Mouse (Mus musculus) cerebral cortex, adult 2 months (tissue): ENCODE data around the gene Vezt.

Source experiments
- WGBS: fragments of 180-500 bp; shearing (Covaris S2); methylation state at CpG from one replicate; pipeline ENCODE4 v1.1.7; 2018; 5-methylcytosine and 5-hydroxymethylcytosine counted together

Gene Vezt

GRCm38 (mm10) chr10:93950991-93951390, 84.6 kb downstream of the Vezt start:
- WGBS, result 90% methylated on average over 3 of the region's 3 CpGs

GRCm38 (mm10) chr10:93949921-93950320, 85.7 kb downstream of the Vezt start:
- whole genome bisulfite sequencing, result 79% methylated on average over 2 of the region's 2 CpGs

- 74% methylated on average over 9 of the region's 9 CpGs for WGBS
Measured at GRCm38 (mm10) chr10:93945843-93946499, 89.6 kb downstream of the Vezt start.

- 24% methylated on average over 4 of the region's 4 CpGs for WGBS
Measured at GRCm38 (mm10) chr10:93945364-93945763, 90.3 kb downstream of the Vezt start.

GRCm38 (mm10) chr10:93944241-93944640, 91.4 kb downstream of the Vezt start:
- WGBS, result 54% methylated on average over 5 of the region's 5 CpGs

- 89% methylated on average over 5 of the region's 5 CpGs for WGBS
Measured at GRCm38 (mm10) chr10:93940279-93940678, 95.3 kb downstream of the Vezt start.

- WGBS, result 84% methylated on average over 8 of the region's 8 CpGs
Measured at GRCm38 (mm10) chr10:93939676-93940075, 95.9 kb downstream of the Vezt start.

- WGBS, result 61% methylated on average over 20 of the region's 20 CpGs
Measured at GRCm38 (mm10) chr10:93938844-93939271, 96.8 kb downstream of the Vezt start.

GRCm38 (mm10) chr10:93933980-93934379, 101.6 kb downstream of the Vezt start:
- WGBS, result 42% methylated on average over 9 of the region's 9 CpGs

- 75% methylated on average over 5 of the region's 5 CpGs for WGBS
Measured at GRCm38 (mm10) chr10:93932861-93933260, 102.8 kb downstream of the Vezt start.

- 64% methylated on average over 5 of the region's 5 CpGs for WGBS
Measured at GRCm38 (mm10) chr10:93932020-93932419, 103.6 kb downstream of the Vezt start.

GRCm38 (mm10) chr10:93931431-93931830, 104.2 kb downstream of the Vezt start:
- 71% methylated on average over 9 of the region's 9 CpGs for WGBS

- WGBS, result 66% methylated on average over 4 of the region's 4 CpGs
Measured at GRCm38 (mm10) chr10:93930236-93930824, 105.3 kb downstream of the Vezt start.

GRCm38 (mm10) chr10:93924666-93925065, 111.0 kb downstream of the Vezt start:
- 77% methylated on average over 5 of the region's 5 CpGs for WGBS

GRCm38 (mm10) chr10:93921160-93921559, 114.5 kb downstream of the Vezt start:
- 94% methylated on average over 4 of the region's 4 CpGs for WGBS

- WGBS, result 23% methylated on average over 13 of the region's 13 CpGs
Measured at GRCm38 (mm10) chr10:93919227-93919626, 116.4 kb downstream of the Vezt start.

- whole genome bisulfite sequencing, result 42% methylated on average over 6 of the region's 6 CpGs
Measured at GRCm38 (mm10) chr10:93918701-93919100, 116.9 kb downstream of the Vezt start.

- WGBS, result 83% methylated on average over 2 of the region's 2 CpGs
Measured at GRCm38 (mm10) chr10:93918087-93918486, 117.5 kb downstream of the Vezt start.

- WGBS, result 84% methylated on average over 2 of the region's 2 CpGs
Measured at GRCm38 (mm10) chr10:93916778-93917177, 118.8 kb downstream of the Vezt start.

- 29% methylated on average over 11 of the region's 11 CpGs for WGBS
Measured at GRCm38 (mm10) chr10:93915531-93916275, 119.9 kb downstream of the Vezt start.

- 85% methylated on average over 5 of the region's 5 CpGs for WGBS
Measured at GRCm38 (mm10) chr10:93913525-93913924, 122.1 kb downstream of the Vezt start.

- WGBS, result 78% methylated on average over 1 of the region's 1 CpGs
Measured at GRCm38 (mm10) chr10:93912917-93913316, 122.7 kb downstream of the Vezt start.
